Mouse (Mus musculus) testis, postnatal 14 days (tissue): ENCODE measurements at regions not wholly inside any gene's neighbourhood (a gene's known extent, or its start where the extent isn't known, plus 50 kb on each side); places are given as distances from the start of the nearest gene placed in this dataset.

Source experiments
- DNase-seq: peaks from one replicate; pipeline ENCODE4 v3.0.0; 2021; ENCODE audit warnings: low spot score

DNA sequence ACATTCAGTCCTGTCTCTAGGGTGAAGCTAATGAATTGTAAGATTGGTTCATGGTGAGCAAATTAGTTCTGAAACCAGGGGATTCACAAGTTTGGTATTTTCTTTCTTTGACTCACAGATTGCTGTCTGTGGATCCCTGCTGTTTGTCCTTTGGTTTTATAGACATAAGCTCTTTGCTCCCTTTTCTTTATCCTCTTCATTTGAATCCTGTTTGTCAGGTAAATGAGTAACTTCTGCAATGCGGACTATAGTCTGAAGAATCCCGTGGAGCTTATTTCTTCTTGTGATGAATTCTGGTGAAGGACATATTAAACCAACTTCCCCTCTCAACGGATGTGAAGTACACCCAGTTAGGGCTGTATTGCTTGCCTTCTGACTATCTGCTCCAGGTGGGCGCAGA is 69.6 kb upstream of the Fndc3a start:
- no peak for DNase-seq

DNA sequence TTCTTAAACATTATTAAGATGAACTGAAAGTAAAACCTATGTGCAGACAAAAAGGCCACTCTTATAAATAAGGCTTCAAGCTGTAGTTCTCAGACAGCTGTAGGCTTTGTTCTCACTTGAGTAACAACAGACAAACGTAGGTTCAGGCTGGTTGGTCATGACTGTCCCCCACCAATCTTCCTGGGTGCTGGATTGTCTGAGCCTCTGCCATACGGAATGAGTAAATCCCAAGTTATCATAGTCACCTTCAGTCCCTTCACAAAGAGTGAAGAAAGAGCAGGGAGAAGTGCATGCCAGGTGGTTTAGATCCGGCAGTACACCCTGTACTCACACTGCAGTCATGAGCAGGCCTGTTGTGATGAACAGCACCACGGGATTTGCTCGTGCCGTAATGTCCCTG is 69.0 kb upstream of the Fndc3a start:
- DNase-seq = no peak

DNA sequence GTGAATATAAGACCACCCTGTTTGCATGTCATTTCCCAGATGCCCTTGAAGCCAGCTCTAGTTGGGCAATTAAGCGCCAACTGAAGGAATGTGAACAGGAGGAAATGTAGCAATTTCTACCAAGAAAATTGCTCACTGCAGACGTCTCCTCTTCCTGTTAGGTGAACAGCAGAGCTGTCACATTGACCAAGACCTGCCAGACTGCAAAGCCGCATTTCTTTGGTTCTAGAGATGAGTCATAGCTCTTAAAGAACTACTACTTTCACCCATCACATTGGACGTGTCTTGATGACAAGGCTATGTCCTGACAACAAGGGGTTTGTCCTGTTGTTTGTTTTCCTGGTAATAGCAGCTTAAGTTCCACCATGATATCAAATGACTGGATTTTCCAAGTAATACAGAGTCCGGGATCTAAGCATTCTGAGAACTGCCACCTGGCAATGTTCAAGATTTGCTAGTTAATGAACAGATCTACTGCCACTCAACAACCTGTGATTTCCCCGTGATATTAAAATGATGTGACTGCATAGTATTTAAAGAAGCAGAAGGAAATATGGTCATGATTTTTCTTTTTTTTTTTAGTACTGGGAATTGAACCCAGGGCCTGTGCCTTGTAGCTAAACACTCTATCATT is 68.2 kb upstream of the Fndc3a start:
- no peak for DNase-seq

DNA sequence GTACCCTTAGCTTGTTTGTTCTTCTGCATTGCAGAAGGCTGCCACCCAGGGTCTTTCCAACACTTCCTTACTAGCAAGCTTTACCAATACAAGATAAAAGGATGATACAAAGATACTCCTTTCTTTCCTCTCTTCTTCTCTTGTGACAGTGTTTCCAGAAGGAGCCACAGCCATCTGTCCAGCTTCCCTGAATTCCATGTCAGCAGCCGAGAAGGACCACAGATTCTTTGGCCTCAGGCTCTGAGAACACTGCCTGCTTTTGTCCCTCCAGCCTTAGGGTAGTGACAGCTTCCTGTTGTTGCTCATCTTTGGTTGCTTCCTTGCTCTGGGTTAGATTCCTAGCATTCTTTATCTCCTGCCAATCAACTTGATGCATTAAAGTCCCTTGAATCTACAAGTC is 60.4 kb upstream of the Fndc3a start:
- DNase-seq = no peak

DNA sequence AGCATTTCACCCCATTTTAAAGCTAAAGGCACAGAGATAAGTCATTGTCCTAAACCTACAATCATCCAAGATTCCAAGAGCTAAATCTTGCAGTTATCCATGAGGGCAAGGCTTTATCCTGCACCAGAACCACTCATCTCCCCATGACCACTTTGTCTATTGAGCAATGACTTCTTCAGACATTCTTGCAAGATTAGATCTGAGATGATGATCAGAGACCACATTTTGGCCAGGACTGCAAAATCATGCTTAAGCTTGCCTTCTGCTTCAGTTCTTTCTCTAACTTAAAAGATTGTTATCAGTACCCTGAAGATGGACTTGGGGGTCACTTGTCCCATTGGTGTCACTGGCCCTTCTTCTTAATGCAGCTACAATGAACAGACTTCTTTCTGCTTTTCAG is 50.3 kb upstream of the Fndc3a start:
- DNase-seq = no peak
